Mouse (Mus musculus): ENCODE data around the gene Hes1.

GRCm38 (mm10) chr16:30024681-30025262 lies 39.4 kb upstream of the Hes1 start:
- no peak for TF ChIP-seq POLR2A (IDR thresholded peaks at IDR 0.05; ENCODE audit: low read depth, low read length)
- no peak for TF ChIP-seq CTCF (IDR thresholded peaks at IDR 0.05; ENCODE audit: borderline replicate concordance, insufficient read depth, low read length)
